Mouse (Mus musculus): ENCODE measurements at regions not wholly inside any gene's neighbourhood (a gene's known extent, or its start where the extent isn't known, plus 50 kb on each side); places are given as distances from the start of the nearest gene placed in this dataset.

DNA sequence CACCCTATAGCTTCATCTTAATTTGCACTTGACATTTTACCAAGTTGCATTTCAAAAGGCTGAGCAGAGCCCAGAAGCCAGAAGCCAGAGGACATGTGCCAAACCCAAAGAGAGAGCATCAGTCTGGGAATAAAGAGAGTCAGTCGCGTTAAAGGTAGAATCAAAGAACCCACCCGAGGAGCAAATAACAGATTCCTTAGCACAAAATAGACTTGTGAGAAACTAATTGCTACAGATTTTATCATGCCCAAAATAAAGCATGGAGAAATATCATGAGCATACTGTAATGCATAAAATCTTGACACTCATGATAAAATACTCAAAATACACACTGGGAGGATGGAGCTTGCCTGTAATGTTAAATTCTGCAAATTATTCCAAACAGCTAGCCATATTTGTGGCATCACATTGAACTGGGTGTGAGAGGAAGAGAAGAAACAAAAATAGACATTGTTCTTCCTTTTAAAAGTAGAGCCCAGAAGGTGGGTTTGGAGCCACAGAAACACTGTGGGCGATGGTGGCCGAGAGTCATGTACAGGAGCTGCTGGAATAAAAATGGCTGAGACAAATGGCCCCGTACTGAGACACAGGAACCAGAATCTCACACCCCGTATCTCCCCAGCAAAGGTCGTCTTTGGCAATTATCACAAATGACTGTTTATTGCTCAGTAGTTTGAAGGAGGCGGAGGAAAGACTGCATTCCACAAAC lies 317.2 kb downstream of the Klf6 start:
- no peak for DNase-seq (ENCODE audit: low read depth)

DNA sequence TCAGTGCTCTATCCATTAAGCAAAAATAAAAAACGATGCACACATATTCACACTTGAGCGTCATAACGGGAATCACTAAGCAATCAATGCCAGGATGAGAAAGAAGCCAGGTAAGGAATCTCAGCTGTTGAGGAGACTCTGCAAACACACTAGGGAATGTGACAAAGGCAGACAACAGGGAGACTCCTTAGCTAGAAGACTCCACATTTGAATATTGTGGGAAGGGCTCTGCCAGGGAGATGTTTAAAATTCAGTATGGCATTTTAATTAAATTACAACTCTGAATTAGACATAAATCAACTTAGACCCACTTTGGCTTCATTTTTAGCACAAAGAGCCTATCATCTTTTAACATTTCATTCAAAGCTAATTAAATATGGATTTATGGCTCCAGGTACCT lies 327.9 kb downstream of the Klf6 start:
- no peak for DNase-seq (ENCODE audit: low read depth)

DNA sequence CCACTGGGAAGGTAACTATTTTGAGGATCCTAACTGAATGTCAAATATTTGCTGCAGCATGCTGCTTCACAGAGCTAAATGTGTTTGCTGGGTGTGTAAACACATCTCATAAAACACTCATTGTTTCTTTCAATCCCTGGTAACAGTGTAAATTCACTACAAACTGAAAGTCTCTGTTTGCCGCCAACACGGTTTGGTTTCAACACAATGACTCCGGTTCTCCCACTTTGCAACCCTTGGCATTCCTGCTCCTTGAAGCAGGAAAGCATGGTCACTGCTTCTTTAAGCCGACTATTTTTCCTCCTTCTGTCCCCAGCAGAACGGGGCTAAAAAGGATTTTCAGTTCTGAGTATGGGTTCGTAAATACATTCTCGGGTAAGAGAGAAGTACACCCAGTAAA lies 328.3 kb downstream of the Klf6 start:
- DNase-seq (ENCODE audit: low read depth), result no peak

DNA sequence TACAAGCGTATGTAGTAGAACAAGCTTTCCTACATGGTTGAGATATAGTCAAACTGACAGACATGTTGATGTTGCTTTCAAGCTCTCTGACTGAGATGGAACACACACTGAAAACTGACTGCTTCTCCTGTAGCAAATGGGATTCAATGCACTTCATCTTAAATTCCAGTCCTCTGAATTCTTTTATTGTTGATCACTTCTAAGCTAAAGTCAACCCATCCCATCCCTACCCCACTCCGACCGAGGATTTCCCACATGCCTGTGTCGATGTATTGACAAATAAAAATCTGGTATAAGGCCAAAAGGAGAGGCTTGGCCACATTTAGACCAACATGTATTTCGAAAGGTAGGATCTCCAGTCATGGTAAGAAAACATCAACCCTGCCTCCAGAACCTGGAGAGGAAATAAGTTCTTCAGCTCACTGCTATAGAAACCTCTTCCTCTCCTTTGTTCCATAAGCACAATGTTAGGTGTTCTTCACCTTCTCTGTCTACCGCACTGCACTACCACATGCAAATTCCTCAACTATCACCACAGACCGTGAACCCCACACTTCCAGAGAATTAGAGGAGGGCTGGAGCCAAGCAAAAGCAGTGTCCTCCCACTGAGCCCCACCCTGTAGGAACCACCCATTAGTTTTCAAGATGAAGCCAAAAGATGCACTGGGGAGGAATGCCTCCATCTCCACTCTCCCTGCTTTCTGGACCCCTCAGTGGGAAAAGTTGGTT lies 330.1 kb downstream of the Klf6 start:
- no peak for DNase-seq (ENCODE audit: low read depth)

DNA sequence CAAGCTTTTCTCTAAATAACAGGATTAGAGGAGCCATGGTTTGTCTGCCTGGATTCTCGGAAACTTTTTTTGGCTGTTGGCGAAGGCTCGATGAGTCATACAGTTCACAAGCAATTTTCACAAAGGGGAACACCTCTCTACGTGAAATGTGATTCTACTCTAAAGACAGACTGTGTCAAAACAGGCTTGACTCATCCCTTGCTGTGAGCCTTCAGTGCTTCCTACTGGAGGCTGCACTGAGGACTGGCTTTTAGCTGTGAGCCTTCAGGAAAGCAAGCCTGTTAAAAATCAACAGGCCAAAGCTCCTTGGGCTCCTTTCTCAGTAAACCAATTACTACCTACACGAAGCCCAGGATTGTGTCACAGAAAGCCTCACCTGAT lies 330.6 kb downstream of the Klf6 start:
- no peak for DNase-seq (ENCODE audit: low read depth)

DNA sequence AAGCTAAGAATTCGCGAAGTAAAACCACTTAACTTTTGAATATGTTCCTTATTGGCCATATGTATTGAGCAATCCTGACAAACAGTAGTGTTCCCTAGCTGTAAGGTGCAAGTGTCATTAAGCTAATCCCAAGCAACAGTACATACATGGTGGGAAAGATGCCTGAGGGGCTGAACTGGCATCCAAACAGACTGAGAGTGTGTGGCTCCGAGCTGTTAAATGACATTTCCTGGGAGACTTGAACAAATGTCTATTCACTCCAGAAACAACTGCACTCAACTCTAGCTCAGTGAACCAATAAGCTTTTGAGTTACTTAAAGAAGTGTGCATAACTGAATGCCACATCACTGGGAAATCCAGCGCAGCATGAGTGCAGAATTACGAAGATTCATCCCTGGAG lies 335.4 kb downstream of the Klf6 start:
- DNase-seq (ENCODE audit: low read depth), result no peak

DNA sequence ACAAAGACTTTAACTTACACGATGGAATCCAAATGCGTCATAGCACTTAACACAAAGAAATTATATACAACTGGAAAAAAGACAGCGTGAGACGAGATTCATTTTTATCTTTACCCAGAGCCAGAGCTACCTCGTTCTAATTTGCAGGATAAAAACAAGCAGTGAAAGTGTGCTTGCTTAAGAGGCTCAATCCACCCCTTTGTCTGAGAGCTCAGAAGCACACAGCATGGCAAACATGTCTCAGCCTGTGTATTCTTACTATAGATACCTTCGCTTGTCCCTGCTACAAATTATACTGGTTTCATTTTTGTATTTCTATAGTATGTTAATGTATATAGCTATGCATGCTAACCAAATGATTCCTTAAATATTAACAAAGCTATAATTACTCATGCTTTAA lies 337.8 kb downstream of the Klf6 start:
- no peak for DNase-seq (ENCODE audit: low read depth)

DNA sequence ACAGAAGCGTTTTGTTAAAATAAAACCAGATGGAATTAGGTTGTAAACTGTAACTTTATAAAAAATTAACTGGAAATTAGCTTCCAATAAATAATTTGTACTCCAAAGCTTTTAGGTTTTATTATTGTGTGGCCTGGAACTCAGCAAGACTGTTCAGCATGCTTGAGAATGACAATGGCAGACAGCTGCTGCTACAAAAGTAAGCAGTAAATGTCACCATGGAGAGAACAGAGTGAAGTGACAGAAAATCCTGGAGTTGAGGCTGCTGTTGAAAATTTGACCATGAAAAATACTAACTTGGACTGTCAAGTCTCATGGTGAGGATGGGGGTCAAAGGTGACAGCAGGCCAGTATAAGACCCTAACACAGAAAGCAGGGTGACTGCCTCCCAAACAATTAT lies 340.2 kb downstream of the Klf6 start:
- no peak for DNase-seq (ENCODE audit: low read depth)

DNA sequence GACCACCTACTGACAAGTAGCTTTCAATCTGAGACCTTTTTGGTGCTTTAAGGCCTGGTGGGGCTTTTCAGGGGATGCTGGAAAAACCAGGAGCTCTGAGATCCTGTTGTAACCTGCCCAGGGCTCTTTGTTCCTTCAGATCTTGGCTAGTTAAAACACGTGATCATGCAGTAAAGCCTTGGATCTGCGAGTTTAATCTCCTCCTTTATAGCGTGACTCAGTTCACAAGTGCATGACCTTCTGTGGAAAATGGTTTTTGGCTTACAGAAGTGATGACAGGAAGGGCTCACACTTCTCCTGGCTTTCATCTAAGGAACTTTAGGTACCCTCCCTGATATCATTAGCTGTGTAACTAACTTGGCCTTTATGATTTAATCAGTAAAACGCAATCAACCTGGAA lies 343.1 kb upstream of the Pitrm1 start:
- no peak for DNase-seq (ENCODE audit: low read depth)

DNA sequence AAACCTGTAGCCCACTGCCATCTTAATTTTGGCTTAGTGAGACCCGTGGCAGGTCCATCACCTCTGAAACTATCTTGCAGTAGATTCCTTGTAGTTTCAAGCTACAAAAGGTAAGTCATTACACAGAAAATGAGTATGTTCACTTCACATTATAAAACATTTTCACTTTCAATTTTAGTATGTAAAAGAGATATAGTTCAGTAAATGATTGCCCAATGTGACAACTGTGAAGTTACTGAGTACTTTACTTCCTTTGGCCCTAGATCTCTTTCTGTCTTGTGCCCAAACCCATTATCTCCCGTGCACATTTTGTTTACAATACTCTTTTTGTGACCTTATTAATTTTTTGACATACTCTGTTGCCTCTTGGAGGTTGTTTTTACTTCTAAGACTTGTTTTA lies 335.4 kb upstream of the Pitrm1 start:
- no peak for DNase-seq (ENCODE audit: low read depth)

DNA sequence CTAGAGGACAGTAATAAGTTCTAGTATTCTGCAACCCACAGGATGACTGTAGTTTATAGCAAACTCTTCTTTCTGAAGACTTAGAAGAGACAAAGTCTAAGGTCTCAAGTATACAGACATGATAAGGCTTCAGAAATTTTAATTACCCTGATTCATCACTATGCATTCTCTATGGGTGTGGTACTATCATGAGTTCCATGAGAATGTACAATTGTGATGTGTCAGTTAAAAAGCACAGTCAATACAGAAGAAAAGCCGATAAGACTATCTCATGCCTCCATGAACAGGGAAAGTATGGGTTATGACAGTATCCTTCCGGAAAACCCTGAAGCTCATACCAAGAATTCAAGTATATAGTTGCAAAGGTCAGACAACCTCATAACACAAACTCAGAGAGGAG lies 333.8 kb upstream of the Pitrm1 start:
- no peak for DNase-seq (ENCODE audit: low read depth)

DNA sequence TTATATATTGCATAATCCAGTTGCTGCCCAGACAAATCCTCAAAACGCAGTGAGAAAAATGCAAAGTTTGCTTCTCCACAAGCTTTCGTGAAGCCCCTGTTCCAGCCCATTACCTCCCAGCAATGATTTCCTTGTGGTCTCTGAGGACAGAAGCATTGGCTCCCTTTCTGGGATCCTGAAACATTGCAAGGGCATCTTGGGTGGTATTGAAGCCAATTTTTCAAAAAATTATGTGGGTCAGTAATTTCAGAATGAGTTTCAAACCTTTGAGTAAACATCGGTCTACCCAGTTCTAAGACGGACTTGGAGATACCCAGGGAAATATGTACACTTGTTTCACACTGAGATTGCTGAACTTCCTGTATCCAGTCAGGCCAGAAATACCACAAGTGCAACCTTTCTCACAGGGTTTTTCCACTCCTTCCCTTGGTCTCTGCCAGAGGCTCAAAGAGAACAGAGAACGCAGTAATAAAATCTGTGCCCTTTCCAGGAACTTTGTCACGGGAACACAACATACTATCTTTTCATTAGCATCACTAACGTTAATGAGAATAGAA lies 321.8 kb upstream of the Pitrm1 start:
- DNase-seq (ENCODE audit: low read depth), result no peak

DNA sequence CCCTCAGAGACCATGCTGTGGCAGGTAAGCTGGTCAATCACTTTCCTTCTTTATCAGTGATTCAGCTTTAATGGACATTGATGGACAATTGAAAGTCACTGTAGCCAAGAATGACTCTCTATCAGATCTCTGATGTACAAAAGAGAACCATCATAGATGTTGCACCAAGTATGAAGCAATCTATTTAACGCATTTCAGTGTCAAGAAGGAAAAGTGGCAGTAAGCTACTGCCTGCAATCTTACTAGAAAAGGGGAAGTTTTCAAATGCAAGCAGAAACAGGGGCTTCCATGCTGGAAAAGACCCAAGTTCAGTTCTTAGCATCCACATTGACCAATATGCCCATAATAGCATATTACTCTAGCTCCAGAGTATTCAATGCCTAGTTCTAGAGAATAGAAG lies 319.7 kb upstream of the Pitrm1 start:
- DNase-seq (ENCODE audit: low read depth), result no peak

DNA sequence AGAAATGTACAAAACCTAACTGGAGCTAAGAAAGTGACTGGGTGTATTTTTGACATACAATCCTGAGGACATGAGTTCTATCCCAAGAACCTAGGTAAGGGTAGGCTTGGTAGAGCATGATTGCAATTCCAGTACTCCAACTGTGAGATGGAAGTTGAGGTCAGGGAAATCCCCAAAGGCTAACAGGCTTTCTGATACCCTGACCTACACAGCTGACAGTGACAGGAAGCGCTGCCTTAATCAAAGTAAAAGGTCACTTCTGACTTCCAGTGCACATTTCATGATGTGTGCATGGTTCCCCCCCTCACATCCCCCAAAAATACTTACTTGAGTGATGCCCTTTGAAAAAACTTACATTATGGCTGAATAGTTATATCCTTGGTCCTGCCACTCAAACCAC lies 312.6 kb upstream of the Pitrm1 start:
- DNase-seq (ENCODE audit: low read depth), result no peak

DNA sequence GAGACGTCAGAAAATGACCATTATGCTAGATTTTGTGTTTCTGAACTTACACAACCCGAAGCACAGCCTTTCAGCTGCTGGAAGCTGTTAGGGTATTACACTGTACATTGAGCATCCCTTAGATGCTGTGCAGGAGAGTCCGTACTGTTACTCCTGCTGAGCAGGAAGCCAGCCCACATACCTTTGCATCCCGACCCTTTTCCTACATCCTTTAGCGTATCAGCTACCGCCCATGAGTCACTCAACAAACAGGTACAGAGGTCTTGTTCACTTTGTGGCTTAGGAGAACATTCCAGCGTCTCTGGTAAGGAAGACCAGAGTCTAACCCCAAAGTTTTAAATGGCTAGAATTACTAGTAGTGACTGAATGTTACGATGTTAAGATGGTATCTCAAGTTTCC lies 311.4 kb upstream of the Pitrm1 start:
- no peak for DNase-seq (ENCODE audit: low read depth)

DNA sequence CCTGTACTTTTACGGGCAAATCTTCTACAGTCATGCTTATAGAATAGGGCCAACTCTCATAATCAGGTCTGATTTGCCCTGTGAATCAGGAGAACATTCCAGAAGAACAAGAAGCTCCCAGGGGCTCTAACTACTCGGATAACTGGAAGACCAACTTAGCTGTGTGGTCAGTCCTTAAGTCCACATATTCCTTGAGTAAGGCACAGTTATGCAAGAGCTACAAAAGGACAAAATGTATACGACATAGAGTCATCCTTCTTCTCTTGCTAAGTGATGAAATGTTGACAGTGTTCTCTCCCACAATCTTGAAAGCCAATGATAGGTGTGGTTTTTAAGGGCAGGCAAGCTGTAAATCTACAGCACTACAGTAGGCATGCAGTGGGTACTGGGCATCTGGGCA lies 310.7 kb upstream of the Pitrm1 start:
- peak; percentile 4 for DNase-seq (ENCODE audit: low read depth)

DNA sequence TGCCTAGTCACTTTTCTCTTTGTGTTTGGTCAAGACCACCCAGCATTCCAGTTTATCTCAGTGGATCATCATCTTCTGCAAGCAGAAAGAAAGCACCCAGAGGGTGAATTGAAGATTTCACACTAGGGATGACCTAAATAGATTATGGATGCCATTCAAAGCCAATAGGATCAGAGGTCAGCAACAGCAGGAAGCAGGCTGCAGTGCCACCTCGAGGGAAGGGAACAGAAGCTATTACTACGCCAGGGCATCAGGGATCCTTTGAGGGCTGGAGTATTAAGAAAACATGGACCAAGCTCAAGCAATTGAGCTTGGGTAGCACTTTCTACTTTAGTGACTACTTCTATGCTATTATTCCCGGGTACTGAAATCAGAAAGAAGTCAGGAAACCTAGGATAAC lies 307.1 kb upstream of the Pitrm1 start:
- DNase-seq (ENCODE audit: low read depth), result peak; percentile 4

DNA sequence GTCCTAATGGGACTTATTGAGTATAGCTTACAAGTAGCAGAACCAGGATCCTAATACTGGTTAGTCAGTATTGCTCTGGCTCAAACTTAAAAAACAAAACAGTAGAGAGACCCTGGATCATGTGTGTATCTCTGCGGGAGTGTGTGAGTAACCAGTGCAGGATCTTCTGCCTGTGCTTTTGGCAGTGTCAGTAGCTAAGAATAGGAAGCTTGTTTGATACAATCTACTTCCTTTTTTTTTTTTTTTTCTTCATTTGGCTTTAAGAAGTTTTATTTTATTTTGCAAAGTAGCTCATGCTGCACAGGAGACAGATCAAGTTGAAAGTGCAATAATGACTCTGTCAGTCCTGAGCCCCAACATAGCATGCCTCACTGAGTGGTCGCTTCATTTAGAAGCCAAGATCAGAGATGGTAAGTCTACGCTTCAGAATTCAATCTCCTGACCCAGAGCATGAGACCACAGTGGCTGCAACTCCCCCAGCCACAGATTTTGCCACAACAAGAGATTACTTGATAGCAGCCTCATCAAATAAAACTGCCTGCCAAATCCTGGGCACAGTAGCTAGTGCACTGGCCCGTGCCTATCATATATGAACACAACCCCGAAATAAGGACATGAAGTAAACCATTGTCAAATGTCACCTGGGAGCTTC lies 306.4 kb upstream of the Pitrm1 start:
- no peak for DNase-seq (ENCODE audit: low read depth)

DNA sequence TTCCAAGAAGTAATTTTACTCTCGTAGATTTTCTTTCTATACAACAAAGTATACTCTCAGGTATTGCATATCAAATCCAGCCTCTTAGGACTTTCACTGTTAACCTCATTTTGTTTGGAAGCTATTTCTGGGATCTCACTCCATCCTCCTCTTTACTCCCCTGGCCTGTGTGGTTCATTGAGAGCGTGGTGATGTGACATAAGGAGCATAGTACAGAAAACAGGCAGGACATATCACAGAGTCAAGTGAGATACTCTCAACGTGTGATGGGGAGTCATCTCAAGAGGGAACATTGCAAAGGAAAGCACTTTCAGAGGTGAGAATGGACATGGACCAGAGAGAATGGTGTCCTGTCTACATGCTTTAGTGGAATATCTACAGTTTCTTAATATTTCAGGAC lies 297.8 kb upstream of the Pitrm1 start:
- DNase-seq (ENCODE audit: low read depth), result no peak

DNA sequence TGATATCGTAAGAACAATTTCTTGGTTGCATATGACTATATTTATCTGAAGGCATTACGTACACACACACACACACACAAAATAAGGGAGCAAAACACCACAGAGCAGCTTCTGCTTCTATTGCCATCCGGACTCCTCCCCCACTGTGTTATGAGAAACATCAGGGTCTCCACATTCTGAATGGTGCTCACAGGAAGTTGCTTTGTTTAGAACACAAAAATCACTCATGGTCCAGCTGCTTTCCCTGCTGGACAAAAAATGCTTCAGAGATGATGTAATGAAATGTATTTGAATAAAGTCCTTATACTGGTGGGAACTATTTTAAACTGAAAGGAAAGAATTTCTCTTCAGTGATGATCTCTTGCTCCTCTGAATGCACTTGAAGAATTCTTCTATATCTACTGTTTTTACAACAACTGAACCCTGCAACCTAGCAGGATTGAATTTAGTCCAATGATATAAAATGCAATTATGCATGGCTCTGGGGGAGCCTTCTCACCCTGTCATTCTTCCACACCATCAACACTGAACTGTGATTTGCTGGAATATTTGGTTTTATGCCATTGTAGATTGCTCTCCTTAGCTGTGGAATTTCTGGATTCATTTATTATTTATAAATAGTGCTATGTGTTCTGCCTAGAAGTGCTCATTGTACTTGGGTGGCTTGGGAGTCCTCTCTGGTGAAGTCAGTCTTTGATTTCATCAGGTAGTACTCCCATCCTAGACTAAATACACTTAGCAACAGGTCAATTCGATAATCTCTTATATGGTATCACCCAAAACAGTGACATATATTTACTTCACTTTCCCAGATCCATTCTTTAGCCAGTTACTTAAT lies 296.7 kb upstream of the Pitrm1 start:
- DNase-seq (ENCODE audit: low read depth), result no peak

DNA sequence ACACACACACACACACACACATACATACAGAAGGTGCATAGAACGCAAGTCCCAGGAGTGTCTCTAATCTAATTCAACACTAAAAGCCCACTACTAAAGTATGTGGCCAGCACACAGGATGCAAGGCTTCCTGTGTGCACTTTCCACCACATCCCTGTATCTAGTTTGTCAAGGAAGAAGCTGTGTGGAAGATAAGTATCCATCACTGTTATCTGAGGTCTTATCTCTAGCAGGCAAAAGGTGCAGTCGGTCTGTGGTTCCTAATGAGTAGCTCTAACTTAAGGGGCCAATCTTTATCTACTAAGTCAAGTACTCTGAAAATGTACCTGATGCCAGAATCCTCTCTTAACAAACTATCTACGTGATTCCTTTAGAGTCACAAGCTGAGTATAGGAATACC lies 295.8 kb upstream of the Pitrm1 start:
- DNase-seq (ENCODE audit: low read depth), result no peak

DNA sequence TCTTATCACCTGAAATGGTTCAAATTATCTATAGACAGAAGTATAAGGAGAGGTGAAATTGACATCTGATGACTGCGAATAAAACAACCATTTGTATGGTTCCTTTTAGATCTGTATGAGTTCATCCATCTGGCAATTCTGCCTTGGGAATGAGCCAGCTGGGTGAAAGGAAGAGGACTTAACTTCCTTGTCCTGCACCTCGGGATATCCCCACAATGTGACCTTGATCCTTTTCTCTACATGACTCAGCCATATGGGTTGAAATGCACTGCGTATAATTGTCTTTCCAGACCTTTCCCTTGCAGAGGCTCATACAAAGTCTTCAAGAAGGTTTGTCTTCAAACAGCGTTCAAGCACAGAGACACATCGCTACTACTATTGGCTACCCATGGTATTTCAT lies 292.6 kb upstream of the Pitrm1 start:
- DNase-seq (ENCODE audit: low read depth), result no peak
